Comparison of ENCODE assay signal across 8 mouse cellular contexts in the genomic region with DNA sequence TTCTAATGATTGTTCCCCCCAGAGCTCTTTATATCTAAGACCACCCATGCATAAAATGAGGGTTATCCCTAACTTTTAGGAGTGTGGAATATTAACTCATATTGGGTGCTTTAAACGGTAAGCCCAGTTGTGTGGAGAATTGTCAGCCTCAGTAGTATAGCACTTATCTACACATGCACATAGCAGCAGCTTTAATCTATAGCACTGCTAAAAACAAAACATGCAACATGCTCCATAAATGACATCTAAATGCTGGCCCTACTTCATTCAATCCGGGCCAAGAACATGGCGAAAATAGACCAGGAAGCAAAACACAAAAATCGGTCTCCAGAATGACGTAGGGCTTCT. TPM values are rescaled to one million over a fixed set of nuclear protein-coding genes. Genes with fewer than 3 reads are reported as not detected.
DNase-seq lines count a peak whose midpoint lies in the region; ATAC-seq and TF ChIP-seq lines count a peak whose summit lies in the region.

No protein-coding gene starts in this region.

- dilution Hi-C loops in CH12.LX (cut with MboI; ENCODE audit: extremely low pct_ligation_motif_present, extremely low pct_unique_long_range_greater_than_20kb, low sequenced_read_pairs): no loop called here

- no peak for ATAC-seq in heart, embryonic 11.5 days (replicated peaks; ENCODE audit: insufficient number of reproducible peaks, low FRiP score, low TSS enrichment)
- ATAC-seq in forebrain, embryonic 13.5 days: no peak; the same call in 1 of the 2 replicates
- ATAC-seq in liver, embryonic 14.5 days (ENCODE audit: insufficient read depth): peak; percentile 7; the same call in 1 of the 2 replicates

- no peak for TF ChIP-seq CTCF in CH12.LX (conservative IDR thresholded peaks at IDR 0.05 in 1 of 2, IDR thresholded peaks at IDR 0.05 in 1 of 2; ENCODE audit: low read depth in 2 of 2, low read length in 2 of 2)
- no peak for TF ChIP-seq CTCF in liver, embryonic 14.5 days (IDR thresholded peaks at IDR 0.05; ENCODE audit: low read depth)

- no peaks in the 10 kb centered on the region for H3K9me3 ChIP-seq in heart, embryonic 11.5 days (replicated peaks; ENCODE audit: control insufficient read depth, low read length)
- no peaks in the 10 kb centered on the region for H3K9me3 ChIP-seq in CH12.LX (replicated peaks; ENCODE audit: low read length)
- no peaks in the 10 kb centered on the region for H3K9me3 ChIP-seq in forebrain, embryonic 13.5 days (replicated peaks)
- H3K9me3 ChIP-seq in liver, embryonic 14.5 days (ENCODE audit: control insufficient read depth, low read length): no peaks in the 10 kb centered on the region

- WGBS in heart, embryonic 11.5 days (ENCODE audit: insufficient replicate concordance): 0% methylated on average over 5 of the region's 5 CpGs
- 1% methylated on average over 5 of the region's 5 CpGs for WGBS in forebrain, embryonic 13.5 days
- WGBS in liver, embryonic 14.5 days (ENCODE audit: insufficient replicate concordance): under 1% methylated on average over 5 of the region's 5 CpGs

- in situ Hi-C loops in CH12.LX (cut with MboI; ENCODE audit: low pct_ligation_motif_present, low pct_unique_long_range_greater_than_20kb, low sequenced_read_pairs): no loop called here

- TF ChIP-seq POLR2A in CH12.LX (IDR thresholded peaks at IDR 0.05; ENCODE audit: low read depth, low read length): no peak

- peak overlapping the region; percentile 92 for H3K4me2 ChIP-seq in heart, embryonic 11.5 days
- peak overlapping the region; percentile 98; the same call in 1 of the 2 replicates for H3K4me2 ChIP-seq in CH12.LX (ENCODE audit: insufficient read depth, low read depth, poor library complexity, severe bottlenecking)
- peak overlapping the region; percentile 70 for H3K4me2 ChIP-seq in forebrain, embryonic 13.5 days
- peak overlapping the region; percentile 97 for H3K4me2 ChIP-seq in liver, embryonic 14.5 days (ENCODE audit: low read depth)

- H3K4me1 ChIP-seq in heart, embryonic 11.5 days (ENCODE audit: control insufficient read depth, insufficient read depth, low read length): peaks cover 15% of the 10 kb centered on the region
- peaks cover 2 to 42% of the 10 kb centered on the region in 2 experiments; a peak in 3 of 4 replicates for H3K4me1 ChIP-seq in CH12.LX (ENCODE audit: control insufficient read depth in 1 of 2, insufficient read depth in 2 of 2)
- peaks cover 41% of the 10 kb centered on the region for H3K4me1 ChIP-seq in forebrain, embryonic 13.5 days
- peaks cover 20 to 27% of the 10 kb centered on the region in 2 experiments for H3K4me1 ChIP-seq in liver, embryonic 14.5 days (replicated peaks; ENCODE audit: control insufficient read depth in 2 of 2, insufficient read depth in 2 of 2, low read length in 1 of 2)

- DNase-seq in heart, postnatal 4 days: no peak
- DNase-seq in CH12.LX (ENCODE audit: extremely low read depth): no peak
- DNase-seq in liver, embryonic 14.5 days (ENCODE audit: low read depth in 3 of 3, low spot score in 3 of 3): no peak
- DNase-seq in right cerebral cortex, adult 18-20 months: no peak
- no peak for DNase-seq in retina, postnatal 1 day
- DNase-seq in left cerebral cortex, postnatal 14 days (ENCODE audit: low spot score in 2 of 2): no peak

- intact Hi-C loops in left cerebral cortex, postnatal 14 days (cut with DNase I): no loop called here

- peak overlapping the region; percentile 95 for H3K9ac ChIP-seq in heart, embryonic 11.5 days (ENCODE audit: low read depth, low read length)
- H3K9ac ChIP-seq in CH12.LX (ENCODE audit: insufficient read depth, low read depth): peak overlapping the region; percentile 69
- H3K9ac ChIP-seq in forebrain, embryonic 13.5 days: peak overlapping the region; percentile 93
- H3K9ac ChIP-seq in liver, embryonic 14.5 days (replicated peaks): peak overlapping the region; percentile 81

- H3K27ac ChIP-seq in heart, embryonic 11.5 days (ENCODE audit: low read depth, low read length): peak overlapping the region; percentile 96
- H3K27ac ChIP-seq in CH12.LX (ENCODE audit: insufficient read depth, low read depth): peak overlapping the region; percentile 93
- H3K27ac ChIP-seq in forebrain, embryonic 13.5 days: peak overlapping the region; percentile 95
- H3K27ac ChIP-seq in liver, embryonic 14.5 days: peak overlapping the region; percentile 94

- TF ChIP-seq EP300 in CH12.LX (IDR thresholded peaks at IDR 0.05; ENCODE audit: low read length): no peak
- TF ChIP-seq EP300 in liver, embryonic 14.5 days (IDR thresholded peaks at IDR 0.05; ENCODE audit: low read depth): no peak

- peaks cover 20% of the 10 kb centered on the region for H3K36me3 ChIP-seq in heart, embryonic 11.5 days (ENCODE audit: control insufficient read depth, insufficient read depth, low read length)
- H3K36me3 ChIP-seq in CH12.LX (replicated peaks in 1 of 2; ENCODE audit: control insufficient read depth in 1 of 2, insufficient read depth in 1 of 2, low read length in 1 of 2): peaks cover 26 to 34% of the 10 kb centered on the region in 2 experiments
- peaks cover 28% of the 10 kb centered on the region for H3K36me3 ChIP-seq in forebrain, embryonic 13.5 days (ENCODE audit: poor library complexity, severe bottlenecking)
- peaks cover 34% of the 10 kb centered on the region for H3K36me3 ChIP-seq in liver, embryonic 14.5 days (replicated peaks; ENCODE audit: control insufficient read depth, insufficient read depth, low read depth)

- peak overlapping the region; percentile 80 for H3K4me3 ChIP-seq in heart, embryonic 11.5 days (ENCODE audit: low read depth, low read length)
- H3K4me3 ChIP-seq in CH12.LX (replicated peaks in 1 of 3; ENCODE audit: low read depth in 2 of 3, low read length in 2 of 3, poor library complexity in 1 of 3): peak overlapping the region; percentile 79 to 87 (median 81)
- peak overlapping the region; percentile 68 for H3K4me3 ChIP-seq in forebrain, embryonic 13.5 days
- H3K4me3 ChIP-seq in liver, embryonic 14.5 days (ENCODE audit: insufficient read depth in 1 of 2, low read depth in 2 of 2, low read length in 2 of 2): peak overlapping the region; percentile 79 to 97

- H3K79me2 ChIP-seq in CH12.LX (replicated peaks; ENCODE audit: control insufficient read depth, extremely low read depth, insufficient read depth, poor library complexity, severe bottlenecking): peaks cover 40% of the 10 kb centered on the region

- TF ChIP-seq RAD21 in CH12.LX (IDR thresholded peaks at IDR 0.05; ENCODE audit: low read depth, low read length): no peak

- no peaks in the 10 kb centered on the region for H3K27me3 ChIP-seq in heart, embryonic 11.5 days (ENCODE audit: control insufficient read depth, insufficient read depth, low read length)
- no peaks in the 10 kb centered on the region for H3K27me3 ChIP-seq in CH12.LX (replicated peaks)
- no peaks in the 10 kb centered on the region for H3K27me3 ChIP-seq in forebrain, embryonic 13.5 days
- no peaks in the 10 kb centered on the region for H3K27me3 ChIP-seq in liver, embryonic 14.5 days (ENCODE audit: control insufficient read depth, insufficient read depth, low read length)

RNA-seq across cellular contexts. Expression of a gene that starts 0.6 kb away (rescaled TPM):
- polyA plus RNA-seq in heart, embryonic 11.5 days (2014; fragmentation: Nextera tagmentation; extraction: Ambion mirVana): 82.6 and 87.8 TPM in 2 replicates
- total RNA-seq in heart, postnatal 4 days (2021): 10 to 100 TPM; 62.4 to 66.3 TPM
- total RNA-seq in CH12.LX (2012; rRNA removed) (177 and 269 TPM in 2 replicates), CH12.LX (2014; rRNA removed) (251 and 284 TPM in 2 replicates)
- polyA plus RNA-seq in CH12.LX (2012; ENCODE audit: insufficient read length, low read depth): 432 and 478 TPM in 2 replicates
- polyA plus RNA-seq in forebrain, embryonic 13.5 days (2015; fragmentation: Nextera tagmentation; extraction: Ambion mirVana): 135 and 143 TPM in 2 replicates
- 78.4 and 82.2 TPM in 2 replicates for polyA plus RNA-seq in liver, embryonic 14.5 days (2012; rRNA removed)
- polyA plus RNA-seq in liver, embryonic 14.5 days (2014; fragmentation: Nextera tagmentation; extraction: Ambion mirVana): 88.5 and 89.1 TPM in 2 replicates
- total RNA-seq in left cerebral cortex, postnatal 14 days (2021): 100 to 1,000 TPM; 182 to 189 TPM

RNA-seq across cellular contexts. Expression of a gene that starts 13.1 kb away (rescaled TPM):
- polyA plus RNA-seq in heart, embryonic 11.5 days (2014; fragmentation: Nextera tagmentation; extraction: Ambion mirVana): 56.4 and 58.8 TPM in 2 replicates
- total RNA-seq in heart, postnatal 4 days (2021): 10 to 100 TPM; 30.3 to 31.1 TPM
- total RNA-seq in CH12.LX (2012; rRNA removed): 133 and 179 TPM in 2 replicates
- 182 and 203 TPM in 2 replicates for total RNA-seq in CH12.LX (2014; rRNA removed)
- polyA plus RNA-seq in CH12.LX (2012; ENCODE audit: insufficient read length, low read depth): 208 and 235 TPM in 2 replicates
- polyA plus RNA-seq in forebrain, embryonic 13.5 days (2015; fragmentation: Nextera tagmentation; extraction: Ambion mirVana): 92.0 and 97.4 TPM in 2 replicates
- 27.7 and 34.1 TPM in 2 replicates for polyA plus RNA-seq in liver, embryonic 14.5 days (2012; rRNA removed)
- 51.6 and 57.6 TPM in 2 replicates for polyA plus RNA-seq in liver, embryonic 14.5 days (2014; fragmentation: Nextera tagmentation; extraction: Ambion mirVana)
- 10 to 100 TPM; 42.3 to 43.9 TPM for total RNA-seq in left cerebral cortex, postnatal 14 days (2021)

RNA-seq across cellular contexts. Expression of a gene that starts 18.0 kb away (rescaled TPM):
- polyA plus RNA-seq in heart, embryonic 11.5 days (2014; fragmentation: Nextera tagmentation; extraction: Ambion mirVana): 0.99 and 2.2 TPM in 2 replicates
- not detected for total RNA-seq in heart, postnatal 4 days (2021)
- 3.8 and 4.8 TPM in 2 replicates for total RNA-seq in CH12.LX (2012; rRNA removed)
- total RNA-seq in CH12.LX (2014; rRNA removed): 1.0 and 2.4 TPM in 2 replicates
- 3.1 and 4.3 TPM in 2 replicates for polyA plus RNA-seq in CH12.LX (2012; ENCODE audit: insufficient read length, low read depth)
- polyA plus RNA-seq in forebrain, embryonic 13.5 days (2015; fragmentation: Nextera tagmentation; extraction: Ambion mirVana): 1.9 and 3.7 TPM in 2 replicates
- 0.65 and 0.78 TPM in 2 replicates for polyA plus RNA-seq in liver, embryonic 14.5 days (2012; rRNA removed)
- polyA plus RNA-seq in liver, embryonic 14.5 days (2014; fragmentation: Nextera tagmentation; extraction: Ambion mirVana): 0.34 and 0.63 TPM in 2 replicates
- not detected for total RNA-seq in left cerebral cortex, postnatal 14 days (2021)

RNA-seq across cellular contexts. Expression of a gene that starts 18.7 kb away (rescaled TPM):
- 82.2 and 85.1 TPM in 2 replicates for polyA plus RNA-seq in heart, embryonic 11.5 days (2014; fragmentation: Nextera tagmentation; extraction: Ambion mirVana)
- total RNA-seq in heart, postnatal 4 days (2021): 10 to 100 TPM; 43.4 to 48.5 TPM
- total RNA-seq in CH12.LX (2012; rRNA removed) (47.5 and 48.1 TPM in 2 replicates), CH12.LX (2014; rRNA removed) (49.1 and 49.7 TPM in 2 replicates)
- 35.2 and 39.3 TPM in 2 replicates for polyA plus RNA-seq in CH12.LX (2012; ENCODE audit: insufficient read length, low read depth)
- 117 and 118 TPM in 2 replicates for polyA plus RNA-seq in forebrain, embryonic 13.5 days (2015; fragmentation: Nextera tagmentation; extraction: Ambion mirVana)
- polyA plus RNA-seq in liver, embryonic 14.5 days (2012; rRNA removed): 29.9 and 32.0 TPM in 2 replicates
- 36.7 and 36.9 TPM in 2 replicates for polyA plus RNA-seq in liver, embryonic 14.5 days (2014; fragmentation: Nextera tagmentation; extraction: Ambion mirVana)
- total RNA-seq in left cerebral cortex, postnatal 14 days (2021): 10 to 100 TPM; 63.6 to 64.6 TPM

RNA-seq across cellular contexts. Expression of a gene that starts 34.3 kb away (rescaled TPM):
- 126 and 138 TPM in 2 replicates for polyA plus RNA-seq in heart, embryonic 11.5 days (2014; fragmentation: Nextera tagmentation; extraction: Ambion mirVana)
- total RNA-seq in heart, postnatal 4 days (2021): 10 to 100 TPM; 82.1 to 86.1 TPM
- total RNA-seq in CH12.LX (2012; rRNA removed) (66.5 and 83.6 TPM in 2 replicates), CH12.LX (2014; rRNA removed) (101 and 102 TPM in 2 replicates)
- polyA plus RNA-seq in CH12.LX (2012; ENCODE audit: insufficient read length, low read depth): 136 and 160 TPM in 2 replicates
- polyA plus RNA-seq in forebrain, embryonic 13.5 days (2015; fragmentation: Nextera tagmentation; extraction: Ambion mirVana): 194 and 211 TPM in 2 replicates
- 66.2 and 90.9 TPM in 2 replicates for polyA plus RNA-seq in liver, embryonic 14.5 days (2012; rRNA removed)
- 77.4 and 84.9 TPM in 2 replicates for polyA plus RNA-seq in liver, embryonic 14.5 days (2014; fragmentation: Nextera tagmentation; extraction: Ambion mirVana)
- total RNA-seq in left cerebral cortex, postnatal 14 days (2021): 10 to 100 TPM; 61.9 to 73.6 TPM
